Mouse (Mus musculus): Measurements from ENCODE around the gene Pou2f3. TPM values are rescaled to one million over a fixed set of nuclear protein-coding genes. Genes with fewer than 3 reads are reported as not detected.

Gene Pou2f3
- polyA plus RNA-seq, 1 experiment from 2014 or later = not detected

GRCm38 (mm10) chr9:43116134-43116996 lies 93.8 kb downstream of the Pou2f3 start, which contains the start of gene Tmem136:
Tmem136 (minus strand) TSS chr9:43116570.
- peak; percentile 59 for DNase-seq (ENCODE audit: low spot score)
- peak; percentile 85 for ATAC-seq (replicated peaks; ENCODE audit: low FRiP score)
- 6% methylated on average over 55 of the region's 55 CpGs for WGBS
- Histone ChIP-seq H3K36me3 (ENCODE audit: control insufficient read depth, insufficient read depth, low read length) (no peaks in the 10 kb centered on the region), H3K4me1 (replicated peaks; ENCODE audit: control insufficient read depth, insufficient read depth, low read length) (peaks cover 4% of the 10 kb centered on the region; the same call in 1 of the 2 replicates), H3K9me3 (ENCODE audit: control insufficient read depth, low read length) (no peaks in the 10 kb centered on the region), H3K27ac (ENCODE audit: low read depth, low read length) (no peak within 1 kb of the TSS), H3K4me3 (ENCODE audit: low read depth, low read length) (peak within 1 kb of the TSS; percentile 60), H3K4me2 (peak within 1 kb of the TSS; percentile 70), H3K27me3 (replicated peaks; ENCODE audit: control insufficient read depth, insufficient read depth, low read length) (peaks cover 25% of the 10 kb centered on the region), H3K9ac (ENCODE audit: low read depth, low read length) (peak within 1 kb of the TSS; percentile 54)

GRCm38 (mm10) chr9:43115431-43116133 lies 94.6 kb downstream of the Pou2f3 start:
- WGBS = 30% methylated on average over 12 of the region's 12 CpGs
- H3K4me1 ChIP-seq (replicated peaks; ENCODE audit: control insufficient read depth, insufficient read depth, low read length) = peaks cover 4% of the 10 kb centered on the region; the same call in 1 of the 2 replicates
- peak overlapping the region; percentile 60 for H3K4me3 ChIP-seq (ENCODE audit: low read depth, low read length)
- H3K9me3 ChIP-seq (ENCODE audit: control insufficient read depth, low read length) = no peaks in the 10 kb centered on the region
- H3K9ac ChIP-seq (ENCODE audit: low read depth, low read length) = peak overlapping the region; percentile 54
- H3K27ac ChIP-seq (ENCODE audit: low read depth, low read length) = no peak overlapping the region
- ATAC-seq (replicated peaks; ENCODE audit: low FRiP score) = no peak
- no peaks in the 10 kb centered on the region for H3K36me3 ChIP-seq (ENCODE audit: control insufficient read depth, insufficient read depth, low read length)
- DNase-seq (ENCODE audit: low spot score) = no peak
- H3K4me2 ChIP-seq = peak overlapping the region; percentile 70
- H3K27me3 ChIP-seq (replicated peaks; ENCODE audit: control insufficient read depth, insufficient read depth, low read length) = peaks cover 25% of the 10 kb centered on the region

DNA sequence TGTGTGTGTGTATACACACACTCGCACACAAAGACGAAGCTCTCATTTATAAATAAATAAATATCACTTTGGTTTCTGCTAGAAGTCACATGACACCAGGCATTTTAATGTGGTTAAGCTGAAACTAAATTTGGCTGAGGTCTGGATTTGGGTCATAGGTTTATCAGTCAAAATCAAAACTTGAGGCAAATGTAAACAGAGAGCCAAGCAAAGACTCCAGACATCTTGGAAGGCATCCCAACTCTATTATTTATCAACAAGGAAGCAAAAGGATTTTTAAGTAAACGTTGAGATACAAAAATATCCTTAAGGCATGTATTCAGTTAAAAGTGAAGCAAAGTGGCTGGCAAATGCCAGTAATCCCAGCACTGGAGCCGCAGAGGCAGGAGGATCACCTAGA lies 95.3 kb downstream of the Pou2f3 start:
- Histone ChIP-seq H3K4me3 (ENCODE audit: low read depth, low read length) (no peak overlapping the region), H3K27me3 (replicated peaks; ENCODE audit: control insufficient read depth, insufficient read depth, low read length) (peaks cover 29% of the 10 kb centered on the region), H3K36me3 (ENCODE audit: control insufficient read depth, insufficient read depth, low read length) (no peaks in the 10 kb centered on the region), H3K4me2 (no peak overlapping the region), H3K9ac (ENCODE audit: low read depth, low read length) (no peak overlapping the region), H3K9me3 (ENCODE audit: control insufficient read depth, low read length) (no peaks in the 10 kb centered on the region), H3K4me1 (replicated peaks; ENCODE audit: control insufficient read depth, insufficient read depth, low read length) (peaks cover 4% of the 10 kb centered on the region; the same call in 1 of the 2 replicates), H3K27ac (ENCODE audit: low read depth, low read length) (no peak overlapping the region)
- ATAC-seq (replicated peaks; ENCODE audit: low FRiP score) (no peak), DNase-seq (ENCODE audit: low spot score) (no peak)
- WGBS = 84% methylated on average over 4 of the region's 4 CpGs

- H3K27ac ChIP-seq (ENCODE audit: low read depth, low read length) = no peak overlapping the region
- no peak for DNase-seq (ENCODE audit: low spot score)
- no peak overlapping the region for H3K9ac ChIP-seq (ENCODE audit: low read depth, low read length)
- no peak for ATAC-seq (replicated peaks; ENCODE audit: low FRiP score)
- no peaks in the 10 kb centered on the region for H3K36me3 ChIP-seq (ENCODE audit: control insufficient read depth, insufficient read depth, low read length)
- WGBS = 83% methylated on average over 8 of the region's 8 CpGs
- no peak overlapping the region for H3K4me2 ChIP-seq
- H3K27me3 ChIP-seq (replicated peaks; ENCODE audit: control insufficient read depth, insufficient read depth, low read length) = peaks cover 12% of the 10 kb centered on the region
- no peaks in the 10 kb centered on the region for H3K4me1 ChIP-seq (replicated peaks; ENCODE audit: control insufficient read depth, insufficient read depth, low read length)
- H3K4me3 ChIP-seq (ENCODE audit: low read depth, low read length) = no peak overlapping the region
- no peaks in the 10 kb centered on the region for H3K9me3 ChIP-seq (ENCODE audit: control insufficient read depth, low read length)
Measured at GRCm38 (mm10) chr9:43110286-43110980, 99.7 kb downstream of the Pou2f3 start.

GRCm38 (mm10) chr9:43109125-43109524 lies 101.0 kb downstream of the Pou2f3 start:
- no peak for ATAC-seq (replicated peaks; ENCODE audit: low FRiP score)

GRCm38 (mm10) chr9:43108721-43109120 lies 101.4 kb downstream of the Pou2f3 start:
- DNase-seq (ENCODE audit: low spot score) = no peak
- H3K4me1 ChIP-seq (replicated peaks; ENCODE audit: control insufficient read depth, insufficient read depth, low read length) = peaks cover 3% of the 10 kb centered on the region
- H3K4me2 ChIP-seq = no peak overlapping the region
- ATAC-seq (replicated peaks; ENCODE audit: low FRiP score) = no peak
- H3K4me3 ChIP-seq (ENCODE audit: low read depth, low read length) = no peak overlapping the region
- H3K9ac ChIP-seq (ENCODE audit: low read depth, low read length) = no peak overlapping the region
- H3K9me3 ChIP-seq (ENCODE audit: control insufficient read depth, low read length) = no peaks in the 10 kb centered on the region
- no peaks in the 10 kb centered on the region for H3K36me3 ChIP-seq (ENCODE audit: control insufficient read depth, insufficient read depth, low read length)
- no peak overlapping the region for H3K27ac ChIP-seq (ENCODE audit: low read depth, low read length)
- WGBS = 79% methylated on average over 3 of the region's 3 CpGs
- peaks cover 12% of the 10 kb centered on the region for H3K27me3 ChIP-seq (replicated peaks; ENCODE audit: control insufficient read depth, insufficient read depth, low read length)

More at GRCm38 (mm10) chr9:43109125-43109524, 101.0 kb downstream of the Pou2f3 start:
- 71% methylated on average over 7 of the region's 7 CpGs for WGBS
- Histone ChIP-seq H3K4me1 (replicated peaks; ENCODE audit: control insufficient read depth, insufficient read depth, low read length) (no peaks in the 10 kb centered on the region), H3K9ac (ENCODE audit: low read depth, low read length) (no peak overlapping the region), H3K27me3 (replicated peaks; ENCODE audit: control insufficient read depth, insufficient read depth, low read length) (peaks cover 12% of the 10 kb centered on the region), H3K9me3 (ENCODE audit: control insufficient read depth, low read length) (no peaks in the 10 kb centered on the region), H3K4me2 (no peak overlapping the region), H3K4me3 (ENCODE audit: low read depth, low read length) (no peak overlapping the region), H3K27ac (ENCODE audit: low read depth, low read length) (no peak overlapping the region), H3K36me3 (ENCODE audit: control insufficient read depth, insufficient read depth, low read length) (no peaks in the 10 kb centered on the region)
- no peak for DNase-seq (ENCODE audit: low spot score)

DNA sequence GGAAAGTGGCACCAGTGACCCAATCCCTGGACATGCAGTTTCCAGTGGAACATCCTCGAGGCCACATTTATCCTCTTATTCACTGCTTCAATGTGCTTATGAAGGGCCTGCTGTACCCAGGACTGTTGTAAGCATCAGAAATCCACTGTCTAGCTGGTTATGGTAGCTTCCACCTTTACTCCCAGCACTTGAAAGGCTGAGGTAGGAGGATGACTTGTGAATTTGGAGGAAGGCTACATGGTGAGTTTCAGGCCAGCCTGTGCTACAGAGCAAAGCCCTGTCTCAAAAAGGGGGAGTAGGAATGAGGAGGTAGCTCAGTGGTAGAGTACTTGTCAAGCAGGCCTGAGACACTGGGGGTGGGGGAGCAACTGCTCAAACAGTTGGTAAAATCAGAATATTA lies 102.1 kb downstream of the Pou2f3 start:
- H3K9ac ChIP-seq (ENCODE audit: low read depth, low read length) = no peak overlapping the region
- DNase-seq (ENCODE audit: low spot score) (no peak), ATAC-seq (replicated peaks; ENCODE audit: low FRiP score) (no peak)
- H3K4me3 ChIP-seq (ENCODE audit: low read depth, low read length) = no peak overlapping the region
- H3K4me2 ChIP-seq = no peak overlapping the region
- peaks cover 9% of the 10 kb centered on the region for H3K27me3 ChIP-seq (replicated peaks; ENCODE audit: control insufficient read depth, insufficient read depth, low read length)
- H3K4me1 ChIP-seq (replicated peaks; ENCODE audit: control insufficient read depth, insufficient read depth, low read length) = peaks cover 8% of the 10 kb centered on the region
- H3K9me3 ChIP-seq (ENCODE audit: control insufficient read depth, low read length) = no peaks in the 10 kb centered on the region
- WGBS = 71% methylated on average over 1 of the region's 1 CpGs
- H3K27ac ChIP-seq (ENCODE audit: low read depth, low read length) = no peak overlapping the region
- H3K36me3 ChIP-seq (ENCODE audit: control insufficient read depth, insufficient read depth, low read length) = no peaks in the 10 kb centered on the region

GRCm38 (mm10) chr9:43107555-43107954 lies 102.6 kb downstream of the Pou2f3 start:
- no peak overlapping the region for H3K9ac ChIP-seq (ENCODE audit: low read depth, low read length)
- peaks cover 9% of the 10 kb centered on the region for H3K27me3 ChIP-seq (replicated peaks; ENCODE audit: control insufficient read depth, insufficient read depth, low read length)
- no peaks in the 10 kb centered on the region for H3K9me3 ChIP-seq (ENCODE audit: control insufficient read depth, low read length)
- WGBS = 53% methylated on average over 5 of the region's 5 CpGs
- H3K4me1 ChIP-seq (replicated peaks; ENCODE audit: control insufficient read depth, insufficient read depth, low read length) = peaks cover 13% of the 10 kb centered on the region
- no peaks in the 10 kb centered on the region for H3K36me3 ChIP-seq (ENCODE audit: control insufficient read depth, insufficient read depth, low read length)
- DNase-seq (ENCODE audit: low spot score) (no peak), ATAC-seq (replicated peaks; ENCODE audit: low FRiP score) (no peak)
- H3K4me3 ChIP-seq (ENCODE audit: low read depth, low read length) = no peak overlapping the region
- H3K4me2 ChIP-seq = no peak overlapping the region
- no peak overlapping the region for H3K27ac ChIP-seq (ENCODE audit: low read depth, low read length)

Data from liver, embryonic 11.5 days (tissue).